ENCODE assay signal across 20 mouse cellular contexts in genomic region chr19:32230798-32231197, GRCm38 (mm10).
DNase-seq lines count a peak whose midpoint lies in the region; ATAC-seq and TF ChIP-seq lines count a peak whose summit lies in the region.
"Had no signal": no experiment of that assay in that cellular context is flagged by ENCODE, and none has a peak within 500 bp of the region (broad histone marks: within the 10 kb centered on the region; RNA-seq: fewer than 3 reads in every experiment).

No protein-coding gene starts in this region.

- no peak overlapping the region for H3K9ac ChIP-seq in heart, postnatal 0 days (replicated peaks; ENCODE audit: low read depth, low read length)
- no peak overlapping the region for H3K9ac ChIP-seq in lung, embryonic 15.5 days
- H3K9ac ChIP-seq in intestine, embryonic 16.5 days (ENCODE audit: low read depth, low read length): no peak overlapping the region

- no peak overlapping the region for H3K4me3 ChIP-seq in heart, postnatal 0 days (ENCODE audit: low read depth, low read length)
- no peak overlapping the region for H3K4me3 ChIP-seq in heart, embryonic 10.5 days
- H3K4me3 ChIP-seq in lung, embryonic 15.5 days: no peak overlapping the region
- no peak overlapping the region for H3K4me3 ChIP-seq in intestine, embryonic 16.5 days (ENCODE audit: low read length)
- H3K4me3 ChIP-seq: midbrain, embryonic 10.5 days had no signal

- no peaks in the 10 kb centered on the region for H3K9me3 ChIP-seq in heart, postnatal 0 days (replicated peaks; ENCODE audit: control insufficient read depth, low read length)
- H3K9me3 ChIP-seq in heart, embryonic 10.5 days: no peaks in the 10 kb centered on the region
- no peaks in the 10 kb centered on the region for H3K9me3 ChIP-seq in lung, embryonic 15.5 days
- no peaks in the 10 kb centered on the region for H3K9me3 ChIP-seq in intestine, embryonic 16.5 days (ENCODE audit: control insufficient read depth, low read length)
- H3K9me3 ChIP-seq: G1E; midbrain, embryonic 10.5 days had no signal

- no peak overlapping the region for H3K4me2 ChIP-seq in heart, postnatal 0 days (ENCODE audit: low read depth, low read length)
- no peak overlapping the region for H3K4me2 ChIP-seq in lung, embryonic 15.5 days
- no peak overlapping the region for H3K4me2 ChIP-seq in intestine, embryonic 16.5 days (ENCODE audit: low read depth, low read length)
- H3K4me2 ChIP-seq: liver, embryonic 11.5 days had no signal

- TF ChIP-seq CTCF in heart, postnatal 0 days (IDR thresholded peaks at IDR 0.05; ENCODE audit: low read depth): no peak

- no peaks in the 10 kb centered on the region for H3K36me3 ChIP-seq in heart, postnatal 0 days (replicated peaks; ENCODE audit: control insufficient read depth, insufficient read depth, low read length)
- H3K36me3 ChIP-seq in heart, embryonic 10.5 days: no peaks in the 10 kb centered on the region
- no peaks in the 10 kb centered on the region for H3K36me3 ChIP-seq in lung, embryonic 15.5 days
- no peaks in the 10 kb centered on the region for H3K36me3 ChIP-seq in intestine, embryonic 16.5 days (ENCODE audit: control insufficient read depth, insufficient read depth, low read length)
- H3K36me3 ChIP-seq: midbrain, embryonic 10.5 days had no signal

- ATAC-seq in heart, postnatal 0 days (ENCODE audit: insufficient read depth, low read depth): no peak
- no peak for ATAC-seq in lung, embryonic 15.5 days (ENCODE audit: borderline replicate concordance, extremely low read depth, low FRiP score, low TSS enrichment)
- ATAC-seq in intestine, embryonic 16.5 days: no peak
- ATAC-seq: forebrain, embryonic 14.5 days; hindbrain, embryonic 16.5 days; intestine, postnatal 0 days had no signal

- WGBS in heart, postnatal 0 days: 33% methylated on average over 5 of the region's 5 CpGs
- 61% methylated on average over 5 of the region's 5 CpGs for WGBS in heart, embryonic 10.5 days
- 43% methylated on average over 5 of the region's 5 CpGs for WGBS in lung, embryonic 15.5 days
- WGBS in intestine, embryonic 16.5 days: 64% methylated on average over 5 of the region's 5 CpGs

- DNase-seq in heart, postnatal 0 days (ENCODE audit: low spot score): no peak
- no peak for DNase-seq in heart, embryonic 10.5 days (ENCODE audit: low spot score)
- no peak for DNase-seq in lung, postnatal 25 days (ENCODE audit: low spot score)
- peak; percentile 83 for DNase-seq in NIH3T3 (ENCODE audit: low read depth)
- DNase-seq in fibroblast of lung, adult 2 months (ENCODE audit: low read depth): peak; percentile 77
- DNase-seq: cerebellum, adult 18-20 months; cerebellum, postnatal 36 days; gastrocnemius, postnatal 36 days; lung, postnatal 36 days; retina, postnatal 1 day; right cerebral cortex, postnatal 4 days; thymus, adult 2 months had no signal

- peak overlapping the region; percentile 3; the same call in 1 of the 2 replicates for H3K27ac ChIP-seq in heart, postnatal 0 days (ENCODE audit: low read depth)
- no peak overlapping the region for H3K27ac ChIP-seq in heart, embryonic 10.5 days
- peak overlapping the region; percentile 16 for H3K27ac ChIP-seq in lung, embryonic 15.5 days
- H3K27ac ChIP-seq in intestine, embryonic 16.5 days (ENCODE audit: low read length): no peak overlapping the region
- H3K27ac ChIP-seq: midbrain, embryonic 10.5 days had no signal

- TF ChIP-seq EP300 in heart, postnatal 0 days (IDR thresholded peaks at IDR 0.05; ENCODE audit: low read depth): no peak

- no peaks in the 10 kb centered on the region for H3K27me3 ChIP-seq in heart, postnatal 0 days (ENCODE audit: control insufficient read depth, insufficient read depth, low read length)
- no peaks in the 10 kb centered on the region for H3K27me3 ChIP-seq in heart, embryonic 10.5 days (ENCODE audit: insufficient read depth, poor library complexity, severe bottlenecking)
- no peaks in the 10 kb centered on the region for H3K27me3 ChIP-seq in lung, embryonic 15.5 days
- H3K27me3 ChIP-seq in intestine, embryonic 16.5 days (replicated peaks; ENCODE audit: control insufficient read depth, insufficient read depth, low read length): no peaks in the 10 kb centered on the region

- no peaks in the 10 kb centered on the region; the same call in 1 of the 2 replicates for H3K4me1 ChIP-seq in heart, postnatal 0 days (ENCODE audit: control insufficient read depth, insufficient read depth)
- H3K4me1 ChIP-seq in heart, embryonic 10.5 days: peaks cover 6% of the 10 kb centered on the region; the same call in 1 of the 2 replicates
- peaks cover 6% of the 10 kb centered on the region; the same call in 1 of the 2 replicates for H3K4me1 ChIP-seq in lung, embryonic 15.5 days
- no peaks in the 10 kb centered on the region for H3K4me1 ChIP-seq in intestine, embryonic 16.5 days (ENCODE audit: control insufficient read depth, insufficient read depth, low read length)
- H3K4me1 ChIP-seq: midbrain, embryonic 10.5 days had no signal

Comparison
In these comparisons a context has a peak if more than half of its experiments do, and no peak if none do; other contexts are left out.
1. H3K27ac ChIP-seq: peak in heart, postnatal 0 days (single experiment) and lung, embryonic 15.5 days (single experiment); none in heart, embryonic 10.5 days (single experiment) and intestine, embryonic 16.5 days (single experiment).
2. DNase-seq: peak in NIH3T3 (single experiment) and fibroblast of lung, adult 2 months (single experiment); none in heart, postnatal 0 days (single experiment), heart, embryonic 10.5 days (single experiment) and lung, postnatal 25 days (single experiment).